Mouse (Mus musculus) cerebellum, adult 2 months (tissue): Measurements from ENCODE around the gene Arhgap15.

ENCODE experiments used
- CTCF ChIP-seq: fragments of 200-500 bp; IDR thresholded peaks from 2 replicates; pipeline ENCODE4 v1.5.1; 2011; ENCODE audit warnings: low read depth, mild to moderate bottlenecking, control low read depth, low read length, moderate library complexity, borderline replicate concordance; ENCODE audit not compliant: insufficient read depth
- POLR2A ChIP-seq: fragments of 200-500 bp; IDR thresholded peaks from 2 replicates; pipeline ENCODE4 v1.6.1; 2011; ENCODE audit warnings: low read length, control low read depth, borderline replicate concordance; ENCODE audit not compliant: insufficient read depth

GRCm38 (mm10) chr2:44395577-44395976 lies 647.0 kb downstream of the Arhgap15 start:
- TF ChIP-seq POLR2A (no peak), CTCF (no peak)
